20 mouse cellular contexts compared by ENCODE assay signal in the genomic region with DNA sequence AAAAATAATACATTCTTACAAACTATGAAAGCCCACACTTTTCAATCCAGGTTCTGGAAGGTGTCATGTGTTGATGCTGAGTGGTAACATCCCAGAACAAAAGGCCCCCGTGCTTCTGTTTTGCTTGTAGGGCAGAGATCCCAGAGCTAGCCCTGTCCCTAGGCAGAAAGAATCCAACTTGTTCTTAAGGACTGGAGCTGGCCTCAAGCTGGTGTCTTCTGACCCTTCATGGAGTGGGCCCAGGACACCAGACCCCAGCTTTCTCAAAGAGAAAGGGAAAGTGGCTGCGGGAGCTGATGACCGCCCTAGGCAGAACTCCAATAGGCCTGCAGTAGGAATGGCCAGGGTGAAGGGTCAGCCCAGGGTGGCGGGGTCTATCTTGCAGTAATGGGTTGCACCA.
"Had no signal": no experiment of that assay in that cellular context is flagged by ENCODE, and none has a peak within 500 bp of the region (broad histone marks: within the 10 kb centered on the region; RNA-seq: fewer than 3 reads in every experiment).

No protein-coding gene starts in this region.

- H3K27ac ChIP-seq: forebrain, embryonic 15.5 days; heart, embryonic 10.5 days; hindbrain, embryonic 13.5 days; hindbrain, embryonic 15.5 days; hindbrain, postnatal 0 days; limb, embryonic 12.5 days; liver, embryonic 13.5 days had no signal

- H3K4me1 ChIP-seq: liver, embryonic 13.5 days had no signal

- H3K9ac ChIP-seq: forebrain, embryonic 15.5 days; forebrain, postnatal 0 days; heart, embryonic 12.5 days; hindbrain, embryonic 13.5 days; hindbrain, embryonic 15.5 days; limb, embryonic 12.5 days; liver, embryonic 13.5 days had no signal

- H3K36me3 ChIP-seq: forebrain, embryonic 15.5 days; heart, embryonic 10.5 days; heart, embryonic 12.5 days; hindbrain, embryonic 13.5 days; hindbrain, embryonic 15.5 days; limb, embryonic 12.5 days; liver, embryonic 13.5 days had no signal

- DNase-seq: forebrain, postnatal 0 days; gastrocnemius, postnatal 14 days; gastrocnemius, postnatal 36 days; heart, postnatal 10 days; kidney, adult 11 months; kidney, adult 8-10 months; kidney, postnatal 10 days; kidney, postnatal 25 days; layer of hippocampus, adult 9-11 months; layer of hippocampus, postnatal 36 days; left cerebral cortex, postnatal 4 days; liver; liver, embryonic 13.5 days had no signal

- H3K4me3 ChIP-seq: forebrain, embryonic 15.5 days; heart, embryonic 10.5 days; heart, embryonic 12.5 days; hindbrain, embryonic 13.5 days; hindbrain, embryonic 15.5 days; limb, embryonic 12.5 days; liver, embryonic 13.5 days had no signal
